In genomic region chr1:21079217-21079773, GRCm38 (mm10) we compare ENCODE assay signal across 8 mouse cellular contexts. TPM values are rescaled to one million over a fixed set of nuclear protein-coding genes. Genes with fewer than 3 reads are reported as not detected.
DNase-seq lines count a peak whose midpoint lies in the region; ATAC-seq and TF ChIP-seq lines count a peak whose summit lies in the region.

TSS of gene Tram2 (minus strand) at chr1:21079229.

- peak; percentile 97 for DNase-seq in B cell, adult 2 months
- DNase-seq in heart, embryonic 10.5 days (ENCODE audit: low spot score) = peak; percentile 96
- peak; percentile 87 for DNase-seq in limb, embryonic 14.5 days (ENCODE audit: low spot score)
- peak; percentile 71 to 96 for DNase-seq in spleen, adult 2 months (ENCODE audit: low read depth in 1 of 2, low spot score in 2 of 2)

- no peaks in the 10 kb centered on the region for H3K27me3 ChIP-seq in embryonic facial prominence, embryonic 15.5 days
- no peaks in the 10 kb centered on the region for H3K27me3 ChIP-seq in heart, embryonic 10.5 days (ENCODE audit: insufficient read depth, poor library complexity, severe bottlenecking)
- H3K27me3 ChIP-seq in kidney, embryonic 14.5 days (ENCODE audit: control insufficient read depth, insufficient read depth, low read length) = no peaks in the 10 kb centered on the region
- H3K27me3 ChIP-seq in limb, embryonic 14.5 days (ENCODE audit: control insufficient read depth, insufficient read depth, low read length) = no peaks in the 10 kb centered on the region
- H3K27me3 ChIP-seq in midbrain, embryonic 16.5 days (ENCODE audit: control insufficient read depth, insufficient read depth, low read depth, low read length) = peaks cover 2% of the 10 kb centered on the region; the same call in 1 of the 2 replicates
- no peaks in the 10 kb centered on the region for H3K27me3 ChIP-seq in spleen, adult 2 months (ENCODE audit: control insufficient read depth, insufficient read depth, low read length)

- peak within 1 kb of the TSS; percentile 72 for H3K4me3 ChIP-seq in bone marrow macrophage, adult 2 months (ENCODE audit: insufficient read depth, low read length)
- peak within 1 kb of the TSS; percentile 71 for H3K4me3 ChIP-seq in embryonic facial prominence, embryonic 15.5 days (replicated peaks)
- peak within 1 kb of the TSS; percentile 73 for H3K4me3 ChIP-seq in heart, embryonic 10.5 days
- peak within 1 kb of the TSS; percentile 71 for H3K4me3 ChIP-seq in kidney, embryonic 14.5 days (ENCODE audit: low read length)
- peak within 1 kb of the TSS; percentile 75 for H3K4me3 ChIP-seq in limb, embryonic 14.5 days (replicated peaks; ENCODE audit: low read length)
- peak within 1 kb of the TSS; percentile 75 for H3K4me3 ChIP-seq in midbrain, embryonic 16.5 days (ENCODE audit: low read depth, low read length)
- peak within 1 kb of the TSS; percentile 82 for H3K4me3 ChIP-seq in spleen, adult 2 months (ENCODE audit: extremely low read depth, insufficient read depth, insufficient read length)

- H3K4me2 ChIP-seq in embryonic facial prominence, embryonic 15.5 days (replicated peaks) = peak within 1 kb of the TSS; percentile 61
- peak within 1 kb of the TSS; percentile 48 for H3K4me2 ChIP-seq in kidney, embryonic 14.5 days (replicated peaks; ENCODE audit: low read depth, low read length)
- peak within 1 kb of the TSS; percentile 63 for H3K4me2 ChIP-seq in limb, embryonic 14.5 days (replicated peaks; ENCODE audit: low read depth, low read length, severe bottlenecking)
- peak within 1 kb of the TSS; percentile 76 for H3K4me2 ChIP-seq in midbrain, embryonic 16.5 days (ENCODE audit: low read length)

- H3K9ac ChIP-seq in embryonic facial prominence, embryonic 15.5 days = peak within 1 kb of the TSS; percentile 71
- H3K9ac ChIP-seq in kidney, embryonic 14.5 days (ENCODE audit: low read depth, low read length) = peak within 1 kb of the TSS; percentile 78
- peak within 1 kb of the TSS; percentile 72 for H3K9ac ChIP-seq in limb, embryonic 14.5 days (ENCODE audit: low read depth, low read length, severe bottlenecking)
- peak within 1 kb of the TSS; percentile 87 for H3K9ac ChIP-seq in midbrain, embryonic 16.5 days (ENCODE audit: low read depth, low read length)

- peaks cover 9% of the 10 kb centered on the region for H3K4me1 ChIP-seq in bone marrow macrophage, adult 2 months (ENCODE audit: control insufficient read depth, insufficient read depth, low read length)
- peaks cover 42% of the 10 kb centered on the region for H3K4me1 ChIP-seq in embryonic facial prominence, embryonic 15.5 days
- peaks cover 45% of the 10 kb centered on the region for H3K4me1 ChIP-seq in heart, embryonic 10.5 days
- H3K4me1 ChIP-seq in kidney, embryonic 14.5 days (ENCODE audit: control insufficient read depth, insufficient read depth, low read length) = peaks cover 35% of the 10 kb centered on the region
- peaks cover 43% of the 10 kb centered on the region for H3K4me1 ChIP-seq in limb, embryonic 14.5 days (ENCODE audit: control insufficient read depth, insufficient read depth, low read length)
- H3K4me1 ChIP-seq in midbrain, embryonic 16.5 days (ENCODE audit: control insufficient read depth, insufficient read depth, low read length) = peaks cover 7% of the 10 kb centered on the region
- peaks cover 7% of the 10 kb centered on the region for H3K4me1 ChIP-seq in spleen, adult 2 months (ENCODE audit: control insufficient read depth, insufficient read depth, insufficient read length)

- TF ChIP-seq POLR2A in bone marrow macrophage, adult 2 months (IDR thresholded peaks at IDR 0.05; ENCODE audit: borderline replicate concordance, low read depth, low read length) = no peak
- TF ChIP-seq POLR2A in limb, embryonic 14.5 days (IDR thresholded peaks at IDR 0.05; ENCODE audit: borderline replicate concordance, extremely low read depth, insufficient read depth, insufficient read length) = peak; percentile 93; the same call in 1 of the 2 replicates
- TF ChIP-seq POLR2A in spleen, adult 2 months (IDR thresholded peaks at IDR 0.05; ENCODE audit: low read depth, low read length) = peak; percentile 68

- under 1% methylated on average over 35 of the region's 52 CpGs for WGBS in embryonic facial prominence, embryonic 15.5 days
- 2% methylated on average over 43 of the region's 52 CpGs for WGBS in heart, embryonic 10.5 days
- 1% methylated on average over 41 of the region's 52 CpGs for WGBS in kidney, embryonic 14.5 days
- WGBS in limb, embryonic 14.5 days = under 1% methylated on average over 30 of the region's 52 CpGs
- WGBS in midbrain, embryonic 16.5 days = 0% methylated on average over 33 of the region's 52 CpGs
- 2% methylated on average over 39 of the region's 52 CpGs for WGBS in spleen, adult 2 months

- H3K36me3 ChIP-seq in embryonic facial prominence, embryonic 15.5 days = no peaks in the 10 kb centered on the region
- H3K36me3 ChIP-seq in heart, embryonic 10.5 days = no peaks in the 10 kb centered on the region
- H3K36me3 ChIP-seq in kidney, embryonic 14.5 days (ENCODE audit: control insufficient read depth, insufficient read depth, low read length) = no peaks in the 10 kb centered on the region
- no peaks in the 10 kb centered on the region for H3K36me3 ChIP-seq in limb, embryonic 14.5 days (ENCODE audit: control insufficient read depth, insufficient read depth, low read length)
- no peaks in the 10 kb centered on the region for H3K36me3 ChIP-seq in midbrain, embryonic 16.5 days (ENCODE audit: control insufficient read depth, insufficient read depth, low read length)
- no peaks in the 10 kb centered on the region for H3K36me3 ChIP-seq in spleen, adult 2 months (ENCODE audit: control insufficient read depth, insufficient read depth, low read length)

- peak; percentile 94 for ATAC-seq in embryonic facial prominence, embryonic 15.5 days (ENCODE audit: insufficient number of reproducible peaks, low FRiP score, low TSS enrichment, low read depth)
- ATAC-seq in kidney, embryonic 14.5 days (ENCODE audit: low FRiP score, low TSS enrichment) = peak; percentile 93
- peak; percentile 93 for ATAC-seq in limb, embryonic 14.5 days (ENCODE audit: low FRiP score, low read depth)
- peak; percentile 95 for ATAC-seq in midbrain, embryonic 16.5 days

- no peak for TF ChIP-seq CTCF in bone marrow macrophage, adult 2 months (IDR thresholded peaks at IDR 0.05; ENCODE audit: low read depth, low read length)
- TF ChIP-seq CTCF in spleen, adult 2 months (IDR thresholded peaks at IDR 0.05; ENCODE audit: extremely low read depth, insufficient read depth, insufficient read length, insufficient replicate concordance) = no peak

- H3K9me3 ChIP-seq in embryonic facial prominence, embryonic 15.5 days (replicated peaks) = no peaks in the 10 kb centered on the region
- no peaks in the 10 kb centered on the region for H3K9me3 ChIP-seq in heart, embryonic 10.5 days
- no peaks in the 10 kb centered on the region for H3K9me3 ChIP-seq in kidney, embryonic 14.5 days (ENCODE audit: control insufficient read depth, low read length)
- H3K9me3 ChIP-seq in limb, embryonic 14.5 days (ENCODE audit: control insufficient read depth, low read length) = no peaks in the 10 kb centered on the region
- no peaks in the 10 kb centered on the region for H3K9me3 ChIP-seq in midbrain, embryonic 16.5 days (replicated peaks; ENCODE audit: control insufficient read depth, low read length, poor library complexity, severe bottlenecking)

- peak within 1 kb of the TSS; percentile 59 for H3K27ac ChIP-seq in bone marrow macrophage, adult 2 months (ENCODE audit: insufficient read depth, low read depth, low read length)
- peak within 1 kb of the TSS; percentile 93 for H3K27ac ChIP-seq in embryonic facial prominence, embryonic 15.5 days (replicated peaks)
- peak within 1 kb of the TSS; percentile 94 for H3K27ac ChIP-seq in heart, embryonic 10.5 days
- H3K27ac ChIP-seq in kidney, embryonic 14.5 days (ENCODE audit: low read depth, low read length) = peak within 1 kb of the TSS; percentile 95
- H3K27ac ChIP-seq in limb, embryonic 14.5 days (replicated peaks; ENCODE audit: low read depth, low read length) = peak within 1 kb of the TSS; percentile 92
- H3K27ac ChIP-seq in midbrain, embryonic 16.5 days (ENCODE audit: low read length) = peak within 1 kb of the TSS; percentile 75
- peak within 1 kb of the TSS; percentile 86 for H3K27ac ChIP-seq in spleen, adult 2 months (ENCODE audit: insufficient read depth, low read length)

RNA-seq across cellular contexts. Expression of gene Tram2, which starts in this region (rescaled TPM):
- 7.5 and 7.8 TPM in 2 replicates for polyA plus RNA-seq in bone marrow macrophage, adult 2 months (2012; ENCODE audit: insufficient read depth, insufficient read length, missing spikeins)
- polyA plus RNA-seq in embryonic facial prominence, embryonic 15.5 days (2015; fragmentation: Nextera tagmentation; extraction: Ambion mirVana) = 10.3 and 11.0 TPM in 2 replicates
- 5.2 and 5.8 TPM in 2 replicates for polyA plus RNA-seq in heart, embryonic 10.5 days (2016; fragmentation: Nextera tagmentation; extraction: Ambion mirVana)
- polyA plus RNA-seq in kidney, embryonic 14.5 days (2014; fragmentation: Nextera tagmentation; extraction: Ambion mirVana) = 9.8 and 12.4 TPM in 2 replicates
- 20.3 and 25.0 TPM in 2 replicates for polyA plus RNA-seq in limb, embryonic 14.5 days (2012; rRNA removed)
- 15.5 and 17.8 TPM in 2 replicates for polyA plus RNA-seq in limb, embryonic 14.5 days (2014; fragmentation: Nextera tagmentation; extraction: Ambion mirVana)
- 2.0 TPM in 2 replicates for polyA plus RNA-seq in midbrain, embryonic 16.5 days (2015; fragmentation: Nextera tagmentation; extraction: Ambion mirVana)
- 5.5 and 6.0 TPM in 2 replicates for polyA plus RNA-seq in spleen, adult 2 months (2012; rRNA removed)

Comparison
In these comparisons a context has a peak if more than half of its experiments do, and no peak if none do; other contexts are left out.
1. Peak in every context shown above with its lines: DNase-seq, ATAC-seq, H3K4me3 ChIP-seq and H3K27ac ChIP-seq.